Mouse (Mus musculus): ENCODE data around the gene Scn1a. TPM values are rescaled to one million over a fixed set of nuclear protein-coding genes. Genes with fewer than 3 reads are reported as not detected.

The Scn1a gene
- polyA plus RNA-seq, 1 experiment from 2014 or later: 11.7 TPM

GRCm38 (mm10) chr2:66238886-66239285 is 201.8 kb downstream of the Scn1a start:
- Histone ChIP-seq H3K27ac (replicated peaks) (no peak overlapping the region), H3K9ac (replicated peaks) (no peak overlapping the region)

GRCm38 (mm10) chr2:66220954-66221353 is 219.7 kb downstream of the Scn1a start:
- Histone ChIP-seq H3K27ac (replicated peaks) (no peak overlapping the region), H3K4me1 (no peaks in the 10 kb centered on the region), H3K36me3 (peaks cover 27% of the 10 kb centered on the region), H3K4me3 (no peak overlapping the region), H3K4me2 (replicated peaks) (no peak overlapping the region), H3K9ac (replicated peaks) (no peak overlapping the region), H3K27me3 (no peaks in the 10 kb centered on the region), H3K9me3 (no peaks in the 10 kb centered on the region)
- WGBS: 94% methylated on average over 7 of the region's 7 CpGs
- no peak for ATAC-seq (replicated peaks)

More at GRCm38 (mm10) chr2:66238886-66239285, 201.8 kb downstream of the Scn1a start:
- 95% methylated on average over 5 of the region's 5 CpGs for WGBS
- Histone ChIP-seq H3K4me3 (no peak overlapping the region), H3K27me3 (no peaks in the 10 kb centered on the region), H3K36me3 (peaks cover 31% of the 10 kb centered on the region), H3K4me1 (no peaks in the 10 kb centered on the region), H3K4me2 (replicated peaks) (no peak overlapping the region), H3K9me3 (no peaks in the 10 kb centered on the region)
- no peak for ATAC-seq (replicated peaks)

Other genes with a start within 250 kb of the Scn1a start
- gene Ttc21b, start 184.2 kb downstream of the Scn1a start, polyA plus RNA-seq (2015; fragmentation: Nextera tagmentation; extraction: Ambion mirVana): 13.0 and 13.4 TPM in 2 replicates
- 5.2 and 5.5 TPM in 2 replicates for gene Scn9a, start 194.1 kb upstream of the Scn1a start, polyA plus RNA-seq (2015; fragmentation: Nextera tagmentation; extraction: Ambion mirVana)